Mouse (Mus musculus) right cerebral cortex, adult 2 months (tissue): ENCODE results near the gene Meox1.

Source experiments
- DNase-seq, 2 experiments: peaks; one replicate each; pipeline ENCODE4 v3.0.0; 2021 to 2022; ENCODE audit warnings: low spot score in 2 of 2

Meox1 gene

GRCm38 (mm10) chr11:101896546-101897361 is 2.6 kb upstream of the Meox1 start:
- no peak for DNase-seq

- DNase-seq, result no peak
Measured at GRCm38 (mm10) chr11:101893560-101893959, 614 bp downstream of the Meox1 start.

- no peak for DNase-seq
Measured at GRCm38 (mm10) chr11:101891451-101891850, 2.7 kb downstream of the Meox1 start.

- no peak for DNase-seq
Measured at GRCm38 (mm10) chr11:101889781-101890180, 4.4 kb downstream of the Meox1 start.

- DNase-seq, result no peak
Measured at GRCm38 (mm10) chr11:101888820-101889219, 5.4 kb downstream of the Meox1 start.

- no peak for DNase-seq
Measured at GRCm38 (mm10) chr11:101886436-101886835, 7.7 kb downstream of the Meox1 start.

- no peak for DNase-seq
Measured at GRCm38 (mm10) chr11:101885881-101886319, 8.3 kb downstream of the Meox1 start.

- DNase-seq, result no peak
Measured at GRCm38 (mm10) chr11:101885232-101885631, 8.9 kb downstream of the Meox1 start.

GRCm38 (mm10) chr11:101883911-101884310 is 10.3 kb downstream of the Meox1 start:
- DNase-seq, result no peak

- DNase-seq, result no peak
Measured at GRCm38 (mm10) chr11:101882500-101883290, 11.5 kb downstream of the Meox1 start.

GRCm38 (mm10) chr11:101881604-101882071 is 12.5 kb downstream of the Meox1 start:
- DNase-seq, result no peak

GRCm38 (mm10) chr11:101881185-101881584 is 13.0 kb downstream of the Meox1 start:
- DNase-seq, result no peak

GRCm38 (mm10) chr11:101879672-101880071 is 14.5 kb downstream of the Meox1 start:
- no peak for DNase-seq

- no peak for DNase-seq
Measured at GRCm38 (mm10) chr11:101878696-101879095, 15.5 kb downstream of the Meox1 start.

- DNase-seq, result no peak
Measured at GRCm38 (mm10) chr11:101874978-101875377, 19.2 kb downstream of the Meox1 start.

GRCm38 (mm10) chr11:101873909-101874308 is 20.3 kb downstream of the Meox1 start:
- DNase-seq, result no peak

GRCm38 (mm10) chr11:101871435-101871834 is 22.7 kb downstream of the Meox1 start:
- no peak for DNase-seq

- peak; percentile 30 to 61 for DNase-seq
Measured at GRCm38 (mm10) chr11:101870067-101870765, 24.0 kb downstream of the Meox1 start.

GRCm38 (mm10) chr11:101867513-101868052 is 26.6 kb downstream of the Meox1 start:
- DNase-seq, result no peak

- no peak for DNase-seq
Measured at GRCm38 (mm10) chr11:101858742-101859141, 35.4 kb downstream of the Meox1 start.

GRCm38 (mm10) chr11:101855950-101856712 is 38.0 kb downstream of the Meox1 start:
- DNase-seq, result no peak
